Mouse (Mus musculus) granulocyte monocyte progenitor cell, adult 5-6 weeks (primary cell): ENCODE data around the gene Tas2r139. TPM values are rescaled to one million over a fixed set of nuclear protein-coding genes. Genes with fewer than 3 reads are reported as not detected.
"Not testable (repeated sequence)": the region's sequence is repeated elsewhere in the genome, so short reads cannot be mapped to it uniquely, and the experiment has no call there.

Experiments used
- ATAC-seq: replicated peaks from 2 replicates; pipeline ENCODE4 v1.8.0; 2016; ENCODE audit warnings: mild to moderate bottlenecking, moderate TSS enrichment, inconsistent platforms; ENCODE audit not compliant: poor library complexity, severe bottlenecking
- total RNA-seq, 2 experiments: library from RNA; stranded (forward) in 1 of 2; stranded (reverse) in 1 of 2; fragments of 200-712, 200-1000 nt in 1 of 2; fragments of >200 nt in 1 of 2; fragmentation: Nextera tagmentation in 1 of 2; gene quantifications; 2 replicates each; pipeline ENCODE4 v1.2.3; 2014 to 2017

The Tas2r139 gene
- not detected in 2 replicates for total RNA-seq (2014; fragmentation: Nextera tagmentation)
- total RNA-seq (2017), result not detected in 2 replicates

DNA sequence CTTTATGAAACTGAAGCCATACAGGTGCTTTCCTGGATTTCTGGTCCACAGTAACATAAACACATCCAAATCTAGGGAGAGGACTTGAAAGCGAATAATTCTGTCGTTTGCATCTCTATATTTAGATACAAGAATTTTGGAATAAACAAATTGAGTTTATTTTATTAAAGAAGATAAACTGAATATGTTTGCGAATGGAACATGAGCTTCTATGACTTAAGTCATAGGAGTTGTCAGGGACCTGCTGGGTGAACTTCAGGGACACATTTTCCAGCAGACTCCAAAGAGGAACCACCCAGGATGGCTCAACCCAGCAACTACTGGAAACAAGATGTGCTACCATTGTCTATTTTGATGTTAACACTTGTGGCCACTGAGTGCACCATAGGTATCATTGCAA lies at the start of gene Tas2r139:
TSS of gene Tas2r139 (plus strand) at position 301 of the 400 bp plus-strand sequence.
- ATAC-seq, result no peak

DNA sequence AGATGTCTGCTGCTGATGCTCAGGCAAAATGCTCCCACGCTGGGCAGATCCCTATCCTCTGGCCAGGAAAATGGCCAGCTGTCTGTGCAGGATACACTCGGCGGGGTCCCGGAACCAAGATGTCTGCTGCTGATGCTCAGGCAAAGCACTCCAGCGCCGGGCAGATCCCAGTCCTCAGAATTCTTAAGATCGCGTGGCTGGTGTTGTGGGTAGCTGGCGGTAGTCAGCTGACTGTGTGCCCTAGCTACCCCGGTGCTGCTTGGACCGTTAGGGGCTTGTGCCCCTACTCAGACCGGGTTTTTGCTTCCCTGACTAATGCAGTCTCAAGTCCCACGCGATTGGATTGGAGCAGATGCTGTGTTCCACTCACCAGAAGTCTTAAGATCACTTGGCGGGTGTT lies 10.4 kb downstream of the Tas2r139 start:
- ATAC-seq, result not testable (repeated sequence)

GRCm38 (mm10) chr6:42182462-42182861 lies 41.7 kb downstream of the Tas2r139 start:
- no peak for ATAC-seq

DNA sequence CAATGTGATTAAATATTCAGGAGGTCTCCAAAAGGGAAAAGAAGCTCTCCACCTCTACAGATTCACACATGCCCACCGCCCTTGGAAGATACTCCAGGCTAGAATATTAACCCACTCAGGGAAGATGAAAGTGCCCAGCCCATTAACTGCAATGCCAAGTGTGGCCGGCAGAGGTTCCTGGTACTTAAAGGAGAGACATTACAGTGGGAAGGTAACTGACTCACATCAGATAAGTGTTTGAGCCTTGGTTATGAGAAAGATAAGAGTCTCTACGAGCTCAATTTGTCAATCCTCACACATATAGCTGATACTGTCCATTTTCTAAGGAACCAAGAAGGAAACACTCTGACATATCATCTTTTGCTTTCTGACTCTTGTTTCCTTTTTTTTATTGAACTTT lies 45.5 kb downstream of the Tas2r139 start:
- 0 out of 2 replicates have a peak, but pooled peaks have one; percentile 37 for ATAC-seq

Other genes starting within 250 kb of the Tas2r139 start
- gene Sval1, start 189.3 kb upstream of the Tas2r139 start, total RNA-seq (2014; fragmentation: Nextera tagmentation), result not detected in 2 replicates
- not detected in 2 replicates for gene Sval1, start 189.3 kb upstream of the Tas2r139 start, total RNA-seq (2017)
- not detected in 2 replicates for gene Sval3, start 172.8 kb upstream of the Tas2r139 start, total RNA-seq (2014; fragmentation: Nextera tagmentation)
- not detected in 2 replicates for gene Sval3, start 172.8 kb upstream of the Tas2r139 start, total RNA-seq (2017)
- not detected in 2 replicates for gene Sva, start 102.5 kb upstream of the Tas2r139 start, total RNA-seq (2014; fragmentation: Nextera tagmentation)
- gene Sva, start 102.5 kb upstream of the Tas2r139 start, total RNA-seq (2017), result not detected in 2 replicates
- gene Tas2r144, start 74.4 kb downstream of the Tas2r139 start, total RNA-seq (2014; fragmentation: Nextera tagmentation), result not detected in 2 replicates
- gene Tas2r144, start 74.4 kb downstream of the Tas2r139 start, total RNA-seq (2017), result not detected in 2 replicates
- 10.5 and 16.7 TPM in 2 replicates for gene Gstk1, start 105.0 kb downstream of the Tas2r139 start, total RNA-seq (2014; fragmentation: Nextera tagmentation)
- gene Gstk1, start 105.0 kb downstream of the Tas2r139 start, total RNA-seq (2017), result 4.9 and 6.4 TPM in 2 replicates
- gene Tmem139, start 121.0 kb downstream of the Tas2r139 start, total RNA-seq (2014; fragmentation: Nextera tagmentation), result not detected in 2 replicates
- gene Tmem139, start 121.0 kb downstream of the Tas2r139 start, total RNA-seq (2017), result not detected in 2 replicates
- 74.3 and 81.1 TPM in 2 replicates for gene Casp2, start 124.0 kb downstream of the Tas2r139 start, total RNA-seq (2014; fragmentation: Nextera tagmentation)
- 48.6 and 58.7 TPM in 2 replicates for gene Casp2, start 124.0 kb downstream of the Tas2r139 start, total RNA-seq (2017)
- gene Clcn1, start 145.7 kb downstream of the Tas2r139 start, total RNA-seq (2014; fragmentation: Nextera tagmentation), result not detected in 2 replicates
- 1.9 TPM in 1 of 2 replicates, not detected in the other for gene Clcn1, start 145.7 kb downstream of the Tas2r139 start, total RNA-seq (2017)
- not detected in 2 replicates for gene Fam131b, start 183.7 kb downstream of the Tas2r139 start, total RNA-seq (2014; fragmentation: Nextera tagmentation)
- gene Fam131b, start 183.7 kb downstream of the Tas2r139 start, total RNA-seq (2017), result not detected in 2 replicates
- 116 and 131 TPM in 2 replicates for gene Zyx, start 208.7 kb downstream of the Tas2r139 start, total RNA-seq (2014; fragmentation: Nextera tagmentation)
- gene Zyx, start 208.7 kb downstream of the Tas2r139 start, total RNA-seq (2017), result 17.6 and 17.8 TPM in 2 replicates
- gene Epha1, start 232.3 kb downstream of the Tas2r139 start, total RNA-seq (2014; fragmentation: Nextera tagmentation), result 0.56 and 0.86 TPM in 2 replicates
- 0.04 TPM in 1 of 2 replicates, not detected in the other for gene Epha1, start 232.3 kb downstream of the Tas2r139 start, total RNA-seq (2017)